Mouse (Mus musculus) lung, adult 2 months (tissue): ENCODE results near the gene Rab3b.

ENCODE experiments used
- CTCF ChIP-seq: fragments of 200-500 bp; IDR thresholded peaks from 2 replicates; pipeline ENCODE4 v1.5.1; 2011; ENCODE audit warnings: mild to moderate bottlenecking, low read length, control low read depth; ENCODE audit not compliant: insufficient read depth
- POLR2A ChIP-seq: fragments of 200-500 bp; IDR thresholded peaks from 2 replicates; pipeline ENCODE4 v1.6.1; 2011; ENCODE audit warnings: low read depth, mild to moderate bottlenecking, control low read depth, low read length, borderline replicate concordance; ENCODE audit errors: extremely low read depth

- peak; percentile 72; the same call in 1 of the 2 replicates for TF ChIP-seq POLR2A
- no peak for TF ChIP-seq CTCF
These were observed 44.5 kb upstream of the Rab3b start, which contains the start of gene Txndc12 for GRCm38 (mm10) chr4:108834115-108834970.
